Mouse (Mus musculus) T-helper 1 cell (primary cell): ENCODE data around the gene Ddn.

Experiments used
- in situ Hi-C: fragments of 300-600 bp; cut with MboI, MseI; formaldehyde crosslinking; loops from one replicate; pipeline ENCODE4 v1.15.1; 2025; ENCODE audit warnings: high pct_unique_total_duplicates

Gene Ddn

GRCm38 (mm10) chr15:98776280-98777004 lies 32.8 kb downstream of the Ddn start:
- in situ Hi-C loops: no loop called here

GRCm38 (mm10) chr15:98775533-98775932 lies 33.8 kb downstream of the Ddn start:
- in situ Hi-C loops: no loop called here

DNA sequence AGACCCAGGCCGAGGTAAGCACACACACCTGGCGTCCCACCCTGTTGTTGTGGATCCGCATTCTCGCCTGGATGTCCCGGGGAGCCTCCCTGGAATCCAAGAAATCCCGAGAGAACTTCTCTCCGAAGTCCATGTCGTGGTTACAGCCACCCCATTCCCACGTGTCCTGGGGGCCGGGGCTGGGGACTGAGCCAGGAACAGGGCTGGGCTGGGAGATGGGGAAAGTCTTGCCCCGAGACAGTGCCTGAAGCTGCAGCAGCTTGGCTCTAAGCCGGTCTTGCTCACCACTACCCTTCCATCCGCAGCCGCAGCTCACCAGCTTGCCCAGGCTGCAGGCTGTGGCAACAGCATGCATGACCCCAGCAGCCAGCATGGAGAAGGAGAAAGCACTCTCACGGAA lies 35.2 kb downstream of the Ddn start:
- in situ Hi-C loops: no loop called here

DNA sequence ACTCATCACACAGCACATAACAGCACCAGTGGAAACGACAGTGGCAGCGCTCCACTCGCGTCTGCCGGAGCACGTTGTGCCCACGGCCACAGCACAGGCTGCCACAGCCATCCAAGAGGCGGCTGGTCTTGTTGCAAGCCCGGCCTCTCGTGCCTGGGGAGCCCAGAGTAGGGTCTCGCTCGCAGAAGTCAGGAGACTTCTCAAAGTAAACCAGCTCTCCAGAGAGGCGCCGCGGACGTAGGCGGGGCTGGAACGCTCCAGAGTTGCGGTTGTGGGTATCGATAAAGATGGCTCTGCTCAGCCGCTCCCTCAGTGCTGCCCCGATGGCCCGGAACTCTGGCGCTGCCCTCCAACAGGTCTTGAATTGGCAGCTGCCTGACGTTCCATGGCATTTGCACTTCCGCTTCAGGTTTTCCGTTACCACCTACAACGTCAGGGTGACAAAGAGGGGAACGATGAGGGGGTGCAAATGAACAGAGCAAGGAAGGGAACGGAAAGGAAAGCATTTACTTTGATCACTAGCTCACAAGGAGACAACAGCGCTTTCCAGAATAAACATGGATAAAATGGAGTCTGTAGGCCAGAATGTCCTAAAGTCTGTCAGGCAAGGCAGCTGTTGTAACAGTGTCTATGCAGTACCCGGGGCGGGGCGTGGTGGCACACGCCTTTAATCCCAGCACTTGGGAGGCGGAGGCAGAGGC lies 36.6 kb downstream of the Ddn start:
- in situ Hi-C loops: no loop called here

DNA sequence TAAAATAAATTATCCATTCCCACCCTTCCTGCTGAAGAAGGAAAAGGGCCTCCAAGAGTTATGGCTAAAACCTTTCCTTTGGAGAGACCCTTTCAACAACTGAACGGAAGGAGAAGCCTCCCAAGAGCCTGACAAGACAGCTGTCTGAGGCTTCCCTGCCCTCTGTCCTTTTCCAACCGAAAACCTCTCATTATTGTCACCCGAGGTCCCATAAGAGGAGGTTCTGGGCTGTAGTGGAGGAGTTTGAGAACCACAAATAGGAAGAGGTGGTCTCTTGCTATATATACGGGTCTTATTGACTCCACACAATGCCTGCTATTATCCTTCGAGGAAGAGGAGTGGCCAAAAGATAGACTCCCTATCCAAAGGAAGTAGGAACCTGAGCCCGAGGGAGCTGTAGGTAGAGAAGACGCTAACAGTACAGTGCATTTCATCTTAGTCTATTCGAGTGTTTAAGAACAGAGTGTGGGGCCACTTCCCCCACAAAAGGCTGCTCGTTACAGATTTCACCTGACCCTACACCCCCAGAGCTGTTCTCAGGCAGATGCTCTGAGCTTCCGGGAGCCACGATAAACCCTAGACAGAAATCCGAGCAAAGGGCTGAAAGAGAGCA lies 37.4 kb downstream of the Ddn start:
- in situ Hi-C loops: no loop called here

DNA sequence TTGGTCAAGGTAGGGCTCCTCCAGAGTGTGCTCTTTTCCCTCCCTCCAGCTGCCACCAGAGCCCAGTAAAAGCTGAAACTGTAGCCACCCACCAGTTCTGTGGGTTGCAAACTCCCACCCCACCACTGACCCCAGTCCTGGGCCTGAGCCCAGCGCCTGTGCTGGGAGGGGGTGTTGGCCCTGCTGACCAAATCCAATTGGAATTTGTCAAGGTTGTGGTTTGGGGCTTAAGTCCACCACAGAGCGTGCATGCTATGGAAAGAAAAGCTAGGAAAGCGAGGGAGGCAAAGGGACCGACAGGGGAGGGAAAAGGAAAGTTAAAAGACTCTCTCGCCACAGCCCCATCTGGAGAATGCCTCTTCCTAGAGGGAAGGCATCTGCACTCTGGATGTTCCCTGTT lies 41.0 kb downstream of the Ddn start:
- in situ Hi-C loops: no loop called here

DNA sequence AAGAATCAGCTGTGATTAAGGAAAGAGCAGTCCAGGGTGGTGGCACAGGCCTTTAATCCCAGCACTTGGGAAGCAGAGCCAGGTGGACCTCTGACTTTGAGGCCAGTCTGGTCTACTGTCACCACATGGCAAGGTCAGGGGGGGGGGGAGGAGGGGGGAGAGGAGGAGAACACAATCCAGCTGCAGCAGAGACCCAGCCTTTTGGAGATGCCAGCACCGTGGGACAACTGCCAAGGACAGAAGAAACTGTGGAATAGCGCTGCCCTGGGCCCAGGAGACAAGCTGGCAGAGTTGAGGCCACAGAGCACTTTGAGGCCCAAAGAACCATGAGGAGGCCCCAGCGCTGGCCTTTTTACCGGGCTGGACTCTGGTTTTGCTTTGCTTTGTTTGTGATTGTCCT lies 43.4 kb downstream of the Ddn start:
- in situ Hi-C loops: no loop called here

- in situ Hi-C loops: no loop called here
Measured at GRCm38 (mm10) chr15:98762670-98763529, 46.4 kb downstream of the Ddn start, which contains the start of gene Arf3. Gene Arf3 (minus strand): TSS chr15:98763214.

DNA sequence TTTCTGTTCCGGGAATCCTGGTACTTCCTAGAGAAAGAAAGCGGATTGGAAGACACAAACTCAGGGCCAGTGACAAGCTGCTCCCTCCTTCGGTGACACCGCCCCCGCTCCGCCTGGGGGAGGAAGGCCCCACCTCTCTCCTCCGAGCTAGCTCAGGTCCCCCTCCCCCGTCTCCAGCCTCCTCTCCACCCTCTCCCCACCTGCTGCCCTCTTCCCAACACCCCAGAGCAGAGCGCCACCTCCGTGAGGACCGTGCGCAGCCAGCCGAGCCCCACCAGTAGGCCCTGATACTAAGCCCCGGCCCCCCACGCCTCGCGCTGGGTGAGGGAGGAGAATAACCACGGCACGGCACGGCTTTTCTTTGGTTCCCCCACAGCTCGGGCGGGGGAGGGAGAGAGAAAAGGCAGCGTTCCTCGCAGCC lies 47.1 kb downstream of the Ddn start:
- in situ Hi-C loops: no loop called here

GRCm38 (mm10) chr15:98754125-98754524 lies 55.2 kb downstream of the Ddn start:
- in situ Hi-C loops: loop anchor here (5.0 kb wide), 1 partner anchor 98 kb away; no protein-coding TSS in a partner anchor
